Mouse (Mus musculus) MEL (cell line): Measurements from ENCODE around the gene Prr12. TPM values are rescaled to one million over a fixed set of nuclear protein-coding genes. Genes with fewer than 3 reads are reported as not detected.

Source experiments
- DNase-seq: peaks from one replicate; pipeline ENCODE4 v3.0.0; 2011; ENCODE audit warnings: low read depth, low spot score
- H3K27ac ChIP-seq: 2 replicates; pipeline ENCODE4 v1.5.1; 2012; ENCODE audit warnings: low read depth, mild to moderate bottlenecking, control low read depth, low read length, moderate library complexity; ENCODE audit not compliant: control insufficient read depth
- H3K27me3 ChIP-seq, 2 experiments: fragments of 150-350 bp in 1 of 2; sonication (generic) in 1 of 2; 2 replicates each; pipeline ENCODE4 v1.6.1; 2012; ENCODE audit warnings: low read length in 2 of 2, mild to moderate bottlenecking in 2 of 2, improper control_type of control experiment in 1 of 2, moderate library complexity in 1 of 2; ENCODE audit not compliant: insufficient read depth in 2 of 2, control insufficient read depth in 1 of 2
- H3K36me3 ChIP-seq, 2 experiments: 2 replicates each; pipeline ENCODE4 v1.6.1; 2012 to 2014; ENCODE audit warnings: low read length in 2 of 2, improper control_type of control experiment in 1 of 2, inconsistent platforms in 1 of 2, mild to moderate bottlenecking in 1 of 2; ENCODE audit not compliant: insufficient read depth in 2 of 2, control insufficient read depth in 1 of 2
- H3K4me1 ChIP-seq, 2 experiments: fragments of 150-350 bp in 1 of 2; sonication (generic) in 1 of 2; 2 replicates each; pipeline ENCODE4 v1.6.1; 2012; ENCODE audit warnings: low read length in 2 of 2, improper control_type of control experiment in 1 of 2, mild to moderate bottlenecking in 1 of 2; ENCODE audit not compliant: insufficient read depth in 2 of 2, control insufficient read depth in 1 of 2
- H3K4me3 ChIP-seq, 2 experiments: fragments of 150-350 bp in 1 of 2; sonication (generic) in 1 of 2; 2 replicates each; pipeline ENCODE4 v1.5.1; 2012; ENCODE audit warnings: low read depth in 2 of 2, low read length in 2 of 2, mild to moderate bottlenecking in 2 of 2, moderate library complexity in 2 of 2, control low read depth in 1 of 2, improper control_type of control experiment in 1 of 2; ENCODE audit not compliant: control insufficient read depth in 1 of 2, insufficient read depth in 1 of 2
- H3K79me2 ChIP-seq: 2 replicates; pipeline ENCODE4 v1.6.1; 2012; ENCODE audit warnings: mild to moderate bottlenecking, low read length, moderate library complexity; ENCODE audit not compliant: control insufficient read depth, poor library complexity, insufficient read depth
- H3K9ac ChIP-seq: 2 replicates; pipeline ENCODE4 v1.6.1; 2012; ENCODE audit warnings: low read depth, mild to moderate bottlenecking, control low read depth, low read length, moderate library complexity; ENCODE audit not compliant: control insufficient read depth, poor library complexity, severe bottlenecking
- H3K9me3 ChIP-seq: fragments of 150-350 bp; sonication (generic); replicated peaks from 2 replicates; pipeline ENCODE4 v1.6.1; 2012; ENCODE audit warnings: mild to moderate bottlenecking, low read length, improper control_type of control experiment, moderate library complexity; ENCODE audit not compliant: insufficient read depth
- CHD1 ChIP-seq: IDR thresholded peaks from 2 replicates; pipeline ENCODE4 v1.6.1; 2012; ENCODE audit warnings: low read depth, mild to moderate bottlenecking, inconsistent platforms, low read length, improper control_type of control experiment
- CHD2 ChIP-seq: IDR thresholded peaks from 2 replicates; pipeline ENCODE4 v1.6.1; 2011; ENCODE audit warnings: low read length, improper control_type of control experiment
- EP300 ChIP-seq, 2 experiments: IDR thresholded peaks; 2 replicates each; pipeline ENCODE4 v1.6.1; 2011; ENCODE audit warnings: improper control_type of control experiment in 2 of 2, low read length in 2 of 2, low read depth in 1 of 2, mild to moderate bottlenecking in 1 of 2
- GATA1 ChIP-seq: IDR thresholded peaks from 2 replicates; pipeline ENCODE4 v1.6.1; 2011; ENCODE audit warnings: low read depth, low read length, improper control_type of control experiment
- JUND ChIP-seq: IDR thresholded peaks from 2 replicates; pipeline ENCODE4 v1.6.1; 2011; ENCODE audit warnings: low read depth, mild to moderate bottlenecking, improper control_type of control experiment, low read length
- KAT2A ChIP-seq: conservative IDR thresholded peaks from 2 replicates; pipeline ENCODE4 v1.6.1; 2012; ENCODE audit warnings: low read depth, low read length, improper control_type of control experiment, inconsistent platforms
- MAZ ChIP-seq: IDR thresholded peaks from 2 replicates; pipeline ENCODE4 v1.6.1; 2012; ENCODE audit warnings: low read depth, mild to moderate bottlenecking, inconsistent platforms, low read length, improper control_type of control experiment
- MEF2A ChIP-seq: IDR thresholded peaks from 2 replicates; pipeline ENCODE4 v1.6.1; 2014; ENCODE audit warnings: low read depth, mild to moderate bottlenecking, inconsistent platforms, low read length, improper control_type of control experiment; ENCODE audit not compliant: poor library complexity, insufficient replicate concordance, severe bottlenecking; ENCODE audit errors: extremely low read depth
- NELFE ChIP-seq: IDR thresholded peaks from 2 replicates; pipeline ENCODE4 v1.6.1; 2011; ENCODE audit warnings: low read depth, low read length, improper control_type of control experiment
- NRF1 ChIP-seq: IDR thresholded peaks from 2 replicates; pipeline ENCODE4 v1.6.1; 2014; ENCODE audit warnings: low read depth, mild to moderate bottlenecking, inconsistent platforms, low read length, improper control_type of control experiment, moderate library complexity; ENCODE audit not compliant: poor library complexity, insufficient read depth, severe bottlenecking
- SIN3A ChIP-seq: IDR thresholded peaks from 2 replicates; pipeline ENCODE4 v1.6.1; 2012; ENCODE audit warnings: low read length, improper control_type of control experiment, inconsistent platforms
- TAL1 ChIP-seq: IDR thresholded peaks from 2 replicates; pipeline ENCODE4 v1.6.1; 2012; ENCODE audit warnings: mild to moderate bottlenecking, inconsistent platforms, low read length, moderate library complexity, mixed read lengths
- TBP ChIP-seq: IDR thresholded peaks from 2 replicates; pipeline ENCODE4 v1.8.0; 2011; ENCODE audit warnings: low read depth, low read length, improper control_type of control experiment
- TCF12 ChIP-seq: IDR thresholded peaks from 2 replicates; pipeline ENCODE4 v1.6.1; 2014; ENCODE audit warnings: low read depth, mild to moderate bottlenecking, inconsistent platforms, low read length, improper control_type of control experiment, moderate library complexity
- UBTF ChIP-seq: IDR thresholded peaks from 2 replicates; pipeline ENCODE4 v1.6.1; 2012; ENCODE audit warnings: low read depth, mild to moderate bottlenecking, inconsistent platforms, low read length, improper control_type of control experiment, moderate library complexity, borderline replicate concordance; ENCODE audit not compliant: insufficient read depth
- ZC3H11A ChIP-seq: IDR thresholded peaks from 2 replicates; pipeline ENCODE4 v1.6.1; 2012; ENCODE audit warnings: low read depth, mild to moderate bottlenecking, inconsistent platforms, low read length, improper control_type of control experiment
- ZKSCAN1 ChIP-seq: IDR thresholded peaks from 2 replicates; pipeline ENCODE4 v1.6.1; 2012; ENCODE audit warnings: low read depth, mild to moderate bottlenecking, inconsistent platforms, low read length, improper control_type of control experiment, moderate library complexity
- ZMIZ1 ChIP-seq: IDR thresholded peaks from 2 replicates; pipeline ENCODE4 v1.6.1; 2012; ENCODE audit warnings: low read depth, mild to moderate bottlenecking, inconsistent platforms, low read length, improper control_type of control experiment, moderate library complexity
- polyA plus RNA-seq, 2 experiments: library from polyadenylated mRNA; stranded (reverse) in 1 of 2; unstranded in 1 of 2; fragments of >175 nt in 1 of 2; fragments of >200 nt in 1 of 2; gene quantifications; 2 replicates each; pipeline versions ENCODE4 v1.2.1 to v1.2.4; 2012; ENCODE audit warnings: low replicate concordance in 2 of 2, low read depth in 1 of 2; ENCODE audit not compliant: insufficient read length in 2 of 2, insufficient read depth in 1 of 2, missing spikeins in 1 of 2
- total RNA-seq: library from RNA; depleted of rRNA; stranded (reverse); fragments of 300-350 nt; gene quantifications from 2 replicates; pipeline ENCODE4 v1.2.3, GENCODE M21; 2012

The Prr12 gene
- total and polyA plus RNA-seq, 3 experiments: 3.5 to 32.1 TPM; not detected in 1

GRCm38 (mm10) chr7:45015344-45015956 is 37.2 kb downstream of the Prr12 start (continued):
- TF ChIP-seq EP300 (IDR thresholded peaks at IDR 0.05; ENCODE audit: low read depth in 1 of 2, low read length in 2 of 2): peak; percentile 7 to 36; a peak in 1 of 4 replicates
- TF ChIP-seq MAZ: 0 out of 2 replicates have a peak, but pooled peaks have one; percentile 18
- 0 out of 2 replicates have a peak, but pooled peaks have one; percentile 39 for TF ChIP-seq TCF12
- no peak for TF ChIP-seq KAT2A
- no peak for TF ChIP-seq TAL1
- TF ChIP-seq NELFE: peak; percentile 93
- TF ChIP-seq GATA1: no peak

- H3K36me3 ChIP-seq: peaks cover 4 to 17% of the 10 kb centered on the region in 2 experiments
- peaks cover 16% of the 10 kb centered on the region for H3K79me2 ChIP-seq
- H3K4me3 ChIP-seq: no peak overlapping the region
- no peaks in the 10 kb centered on the region for H3K27me3 ChIP-seq
- H3K9ac ChIP-seq: no peak overlapping the region
- DNase-seq: no peak
- TF ChIP-seq JUND: no peak
- no peak for TF ChIP-seq CHD1
- no peak for TF ChIP-seq UBTF
- no peak for TF ChIP-seq NRF1
- TF ChIP-seq ZC3H11A: no peak
- TF ChIP-seq ZKSCAN1: no peak
- no peak for TF ChIP-seq KAT2A
- no peak for TF ChIP-seq TBP
- no peak for TF ChIP-seq ZMIZ1
- no peak for TF ChIP-seq CHD2
- no peak for TF ChIP-seq SIN3A
- no peak for TF ChIP-seq MEF2A
- peaks cover 4 to 24% of the 10 kb centered on the region in 2 experiments for H3K4me1 ChIP-seq
- no peak overlapping the region for H3K27ac ChIP-seq
- H3K9me3 ChIP-seq: no peaks in the 10 kb centered on the region
Measured at GRCm38 (mm10) chr7:45014096-45014451, 38.6 kb downstream of the Prr12 start.
